Comparison of ENCODE assay signal across 30 mouse cellular contexts in genomic region chr7:25195148-25195547, GRCm38 (mm10). TPM values are rescaled to one million over a fixed set of nuclear protein-coding genes. Genes with fewer than 3 reads are reported as not detected.
DNase-seq lines count a peak whose midpoint lies in the region; ATAC-seq lines count a peak whose summit lies in the region.
"Had no signal": no experiment of that assay in that cellular context is flagged by ENCODE, and none has a peak within 500 bp of the region (broad histone marks: within the 10 kb centered on the region; RNA-seq: fewer than 3 reads in every experiment).

No protein-coding gene starts in this region.

- H3K27ac ChIP-seq in heart, embryonic 12.5 days (ENCODE audit: poor library complexity, severe bottlenecking): no peak overlapping the region
- peak overlapping the region; percentile 78 for H3K27ac ChIP-seq in liver, embryonic 13.5 days
- H3K27ac ChIP-seq: embryonic facial prominence, embryonic 13.5 days; forebrain, embryonic 15.5 days; heart, embryonic 15.5 days; hindbrain, embryonic 15.5 days; intestine, embryonic 15.5 days; layer of hippocampus, adult 2 months; neural tube, embryonic 13.5 days had no signal

- peaks cover 4% of the 10 kb centered on the region; the same call in 1 of the 2 replicates for H3K9me3 ChIP-seq in heart, embryonic 12.5 days (replicated peaks)
- no peaks in the 10 kb centered on the region for H3K9me3 ChIP-seq in liver, embryonic 13.5 days (replicated peaks)
- H3K9me3 ChIP-seq: embryonic facial prominence, embryonic 13.5 days; forebrain, embryonic 15.5 days; heart, embryonic 15.5 days; hindbrain, embryonic 15.5 days; intestine, embryonic 15.5 days; neural tube, embryonic 13.5 days had no signal

- H3K4me2 ChIP-seq in heart, embryonic 12.5 days: no peak overlapping the region
- H3K4me2 ChIP-seq in liver, embryonic 13.5 days: peak overlapping the region; percentile 43
- H3K4me2 ChIP-seq: embryonic facial prominence, embryonic 13.5 days; forebrain, embryonic 15.5 days; heart, embryonic 15.5 days; hindbrain, embryonic 15.5 days; intestine, embryonic 15.5 days; neural tube, embryonic 13.5 days had no signal

- H3K4me1 ChIP-seq in heart, embryonic 12.5 days (replicated peaks): peaks cover 8% of the 10 kb centered on the region
- H3K4me1 ChIP-seq in liver, embryonic 13.5 days (replicated peaks): peaks cover 51% of the 10 kb centered on the region
- H3K4me1 ChIP-seq: embryonic facial prominence, embryonic 13.5 days; forebrain, embryonic 15.5 days; hindbrain, embryonic 15.5 days; neural tube, embryonic 13.5 days had no signal

- WGBS in heart, embryonic 12.5 days: 66% methylated on average over 3 of the region's 3 CpGs
- WGBS in liver, embryonic 13.5 days (ENCODE audit: insufficient replicate concordance): 68% methylated on average over 3 of the region's 3 CpGs

- DNase-seq in heart, adult 8-10 months (ENCODE audit: low spot score): no peak
- peak; percentile 64 for DNase-seq in liver, embryonic 13.5 days
- no peak for DNase-seq in frontal cortex, postnatal 10 days (ENCODE audit: low spot score in 2 of 2)
- DNase-seq: adrenal gland, postnatal 25 days; cerebellum, adult 2 months; cerebellum, postnatal 36 days; embryo, embryonic 11 days; gastrocnemius, postnatal 14 days; heart, adult 18-20 months; heart, postnatal 4 days; kidney, adult 8-10 months; kidney, postnatal 25 days; layer of hippocampus, postnatal 36 days; lung, adult 18-20 months; lung, postnatal 10 days; midbrain, embryonic 14.5 days; retina, postnatal 1 day; thymus, adult 18-20 months; thymus, postnatal 4 days had no signal

- no peaks in the 10 kb centered on the region for H3K36me3 ChIP-seq in heart, embryonic 12.5 days
- no peaks in the 10 kb centered on the region for H3K36me3 ChIP-seq in liver, embryonic 13.5 days
- H3K36me3 ChIP-seq: embryonic facial prominence, embryonic 13.5 days; forebrain, embryonic 15.5 days; intestine, embryonic 15.5 days had no signal

- peaks cover 13% of the 10 kb centered on the region; the same call in 1 of the 2 replicates for H3K27me3 ChIP-seq in heart, embryonic 12.5 days (replicated peaks)
- H3K27me3 ChIP-seq in liver, embryonic 13.5 days: no peaks in the 10 kb centered on the region
- H3K27me3 ChIP-seq: embryonic facial prominence, embryonic 13.5 days; forebrain, embryonic 15.5 days; hindbrain, embryonic 15.5 days; intestine, embryonic 15.5 days; neural tube, embryonic 13.5 days had no signal

- 0 out of 2 replicates have a peak, but pooled peaks have one; percentile 61 for ATAC-seq in heart, embryonic 12.5 days (ENCODE audit: insufficient number of reproducible peaks, low FRiP score)
- ATAC-seq in erythroblast, adult 5-6 weeks (replicated peaks; ENCODE audit: low FRiP score, poor library complexity, severe bottlenecking): peak; percentile 88
- ATAC-seq in liver, embryonic 13.5 days (ENCODE audit: low read depth): peak; percentile 99
- peak; percentile 52 for ATAC-seq in megakaryocyte-erythroid progenitor cell, adult 5-6 weeks (replicated peaks; ENCODE audit: low FRiP score, low TSS enrichment, poor library complexity, severe bottlenecking)
- no peak for ATAC-seq in inflammation-experienced regulatory T-cells, adult 6 months
- ATAC-seq: forebrain, embryonic 15.5 days; intestine, embryonic 15.5 days had no signal

- no peak overlapping the region for H3K9ac ChIP-seq in heart, embryonic 12.5 days
- H3K9ac ChIP-seq in liver, embryonic 13.5 days: peak overlapping the region; percentile 52
- H3K9ac ChIP-seq: embryonic facial prominence, embryonic 13.5 days; forebrain, embryonic 15.5 days; heart, embryonic 15.5 days; hindbrain, embryonic 15.5 days; intestine, embryonic 15.5 days; neural tube, embryonic 13.5 days had no signal

- no peak overlapping the region for H3K4me3 ChIP-seq in heart, embryonic 12.5 days
- H3K4me3 ChIP-seq in liver, embryonic 13.5 days (replicated peaks): no peak overlapping the region
- H3K4me3 ChIP-seq: embryonic facial prominence, embryonic 13.5 days; forebrain, embryonic 15.5 days; heart, embryonic 15.5 days; hindbrain, embryonic 15.5 days; intestine, embryonic 15.5 days; layer of hippocampus, adult 2 months; neural tube, embryonic 13.5 days had no signal

RNA-seq across cellular contexts. Expression of gene Pou2f2, which starts 15.6 kb away (rescaled TPM):
- 0.54 and 0.81 TPM in 2 replicates for polyA plus RNA-seq in heart, embryonic 12.5 days (2016; fragmentation: Nextera tagmentation; extraction: Ambion mirVana)
- under 1 TPM; 0.49 to 0.72 (median 0.55) TPM for total RNA-seq in heart, adult 8-10 months (2022)
- total RNA-seq in erythroblast, adult 5-6 weeks (2015; ENCODE audit: low replicate concordance): 3.1 and 4.8 TPM in 2 replicates
- 0.56 and 1.2 TPM in 2 replicates for total RNA-seq in erythroblast, adult 5-6 weeks (2017; ENCODE audit: low replicate concordance)
- 1.5 and 1.6 TPM in 2 replicates for polyA plus RNA-seq in liver, embryonic 13.5 days (2015; fragmentation: Nextera tagmentation; extraction: Ambion mirVana)
- total RNA-seq in megakaryocyte-erythroid progenitor cell, adult 5-6 weeks (2014; fragmentation: Nextera tagmentation): 0.40 and 0.57 TPM in 2 replicates
- 0.91 TPM in 1 of 2 replicates, not detected in the other for total RNA-seq in megakaryocyte-erythroid progenitor cell, adult 5-6 weeks (2017)
- polyA plus RNA-seq in inflammation-experienced regulatory T-cells, adult 6 months (2017; shearing (Covaris generic)): 10 to 100 TPM; 18.1 to 32.0 (median 30.0) TPM

RNA-seq across cellular contexts. Expression of gene Dedd2, which starts 25.3 kb away (rescaled TPM):
- polyA plus RNA-seq in heart, embryonic 12.5 days (2016; fragmentation: Nextera tagmentation; extraction: Ambion mirVana): 8.2 and 9.5 TPM in 2 replicates
- 10 to 100 TPM; 14.0 to 23.0 (median 17.2) TPM for total RNA-seq in heart, adult 8-10 months (2022)
- total RNA-seq in erythroblast, adult 5-6 weeks (2015; ENCODE audit: low replicate concordance): 53.8 and 59.1 TPM in 2 replicates
- total RNA-seq in erythroblast, adult 5-6 weeks (2017; ENCODE audit: low replicate concordance): 164 and 194 TPM in 2 replicates
- 27.0 and 27.6 TPM in 2 replicates for polyA plus RNA-seq in liver, embryonic 13.5 days (2015; fragmentation: Nextera tagmentation; extraction: Ambion mirVana)
- 16.0 and 24.9 TPM in 2 replicates for total RNA-seq in megakaryocyte-erythroid progenitor cell, adult 5-6 weeks (2014; fragmentation: Nextera tagmentation)
- total RNA-seq in megakaryocyte-erythroid progenitor cell, adult 5-6 weeks (2017): 13.5 and 15.2 TPM in 2 replicates
- polyA plus RNA-seq in inflammation-experienced regulatory T-cells, adult 6 months (2017; shearing (Covaris generic)): 10 to 100 TPM; 24.6 to 26.2 (median 25.0) TPM

RNA-seq across cellular contexts. Expression of gene Zfp526, which starts 26.1 kb away (rescaled TPM):
- polyA plus RNA-seq in heart, embryonic 12.5 days (2016; fragmentation: Nextera tagmentation; extraction: Ambion mirVana): 2.3 and 2.5 TPM in 2 replicates
- total RNA-seq in heart, adult 8-10 months (2022): 10 to 100 TPM in 2 of 4 experiments, 1 to 10 TPM in 2; 9.0 to 12.3 (median 9.9) TPM
- total RNA-seq in erythroblast, adult 5-6 weeks (2015; ENCODE audit: low replicate concordance): 25.4 and 27.4 TPM in 2 replicates
- 33.7 and 37.7 TPM in 2 replicates for total RNA-seq in erythroblast, adult 5-6 weeks (2017; ENCODE audit: low replicate concordance)
- polyA plus RNA-seq in liver, embryonic 13.5 days (2015; fragmentation: Nextera tagmentation; extraction: Ambion mirVana): 2.0 and 2.1 TPM in 2 replicates
- 18.8 and 20.3 TPM in 2 replicates for total RNA-seq in megakaryocyte-erythroid progenitor cell, adult 5-6 weeks (2014; fragmentation: Nextera tagmentation)
- total RNA-seq in megakaryocyte-erythroid progenitor cell, adult 5-6 weeks (2017): 10.1 and 12.5 TPM in 2 replicates
- 1 to 10 TPM; 2.2 to 4.0 (median 2.5) TPM for polyA plus RNA-seq in inflammation-experienced regulatory T-cells, adult 6 months (2017; shearing (Covaris generic))

RNA-seq across cellular contexts. Expression of gene Gsk3a, which starts 42.5 kb away (rescaled TPM):
- polyA plus RNA-seq in heart, embryonic 12.5 days (2016; fragmentation: Nextera tagmentation; extraction: Ambion mirVana): 12.1 and 12.7 TPM in 2 replicates
- 10 to 100 TPM; 66.1 to 71.3 (median 68.3) TPM for total RNA-seq in heart, adult 8-10 months (2022)
- total RNA-seq in erythroblast, adult 5-6 weeks (2015; ENCODE audit: low replicate concordance): 35.2 and 39.5 TPM in 2 replicates
- total RNA-seq in erythroblast, adult 5-6 weeks (2017; ENCODE audit: low replicate concordance): 24.2 and 29.0 TPM in 2 replicates
- polyA plus RNA-seq in liver, embryonic 13.5 days (2015; fragmentation: Nextera tagmentation; extraction: Ambion mirVana): 6.2 and 6.3 TPM in 2 replicates
- total RNA-seq in megakaryocyte-erythroid progenitor cell, adult 5-6 weeks (2014; fragmentation: Nextera tagmentation): 97.9 and 123 TPM in 2 replicates
- total RNA-seq in megakaryocyte-erythroid progenitor cell, adult 5-6 weeks (2017): 49.1 and 74.7 TPM in 2 replicates
- polyA plus RNA-seq in inflammation-experienced regulatory T-cells, adult 6 months (2017; shearing (Covaris generic)): 10 to 100 TPM in 1 of 3 experiments, 1 to 10 TPM in 2; 8.5 to 13.3 (median 8.9) TPM

RNA-seq across cellular contexts. Expression of gene Erf, which starts 55.4 kb away (rescaled TPM):
- polyA plus RNA-seq in heart, embryonic 12.5 days (2016; fragmentation: Nextera tagmentation; extraction: Ambion mirVana): 17.6 and 20.4 TPM in 2 replicates
- total RNA-seq in heart, adult 8-10 months (2022): 10 to 100 TPM; 17.2 to 22.5 (median 21.2) TPM
- 3.3 and 3.6 TPM in 2 replicates for total RNA-seq in erythroblast, adult 5-6 weeks (2015; ENCODE audit: low replicate concordance)
- total RNA-seq in erythroblast, adult 5-6 weeks (2017; ENCODE audit: low replicate concordance): 2.4 and 2.6 TPM in 2 replicates
- 4.3 TPM in 2 replicates for polyA plus RNA-seq in liver, embryonic 13.5 days (2015; fragmentation: Nextera tagmentation; extraction: Ambion mirVana)
- 8.7 and 18.9 TPM in 2 replicates for total RNA-seq in megakaryocyte-erythroid progenitor cell, adult 5-6 weeks (2014; fragmentation: Nextera tagmentation)
- 6.2 and 8.6 TPM in 2 replicates for total RNA-seq in megakaryocyte-erythroid progenitor cell, adult 5-6 weeks (2017)
- polyA plus RNA-seq in inflammation-experienced regulatory T-cells, adult 6 months (2017; shearing (Covaris generic)): under 1 TPM; 0.34 to 0.70 (median 0.38) TPM
